Mouse (Mus musculus) testis, adult 2 months (tissue): ENCODE measurements at regions not wholly inside any gene's neighbourhood (a gene's known extent, or its start where the extent isn't known, plus 50 kb on each side); places are given as distances from the start of the nearest gene placed in this dataset.

Source experiments
- H3K27ac ChIP-seq: fragments of 200-500 bp; 2 replicates; pipeline ENCODE4 v1.5.1; 2012; ENCODE audit warnings: low read depth, low read length; ENCODE audit not compliant: control insufficient read depth, insufficient read depth
- H3K27me3 ChIP-seq: fragments of 200-500 bp; 2 replicates; pipeline ENCODE4 v1.6.1; 2012; ENCODE audit warnings: mild to moderate bottlenecking, low read length, moderate library complexity; ENCODE audit not compliant: control insufficient read depth, insufficient read depth
- H3K36me3 ChIP-seq: fragments of 200-500 bp; 2 replicates; pipeline ENCODE4 v1.6.1; 2012; ENCODE audit warnings: mild to moderate bottlenecking, low read length; ENCODE audit not compliant: control insufficient read depth, insufficient read depth
- H3K4me1 ChIP-seq: fragments of 200-500 bp; 2 replicates; pipeline ENCODE4 v1.6.1; 2012; ENCODE audit warnings: low read length; ENCODE audit not compliant: control insufficient read depth, insufficient read depth
- H3K4me3 ChIP-seq: fragments of 200-500 bp; 2 replicates; pipeline ENCODE4 v1.5.1; 2012; ENCODE audit warnings: low read depth, mild to moderate bottlenecking, low read length, moderate library complexity, mixed read lengths; ENCODE audit not compliant: control insufficient read depth
- CTCF ChIP-seq: fragments of 200-500 bp; IDR thresholded peaks from 2 replicates; pipeline ENCODE4 v1.5.1; 2012; ENCODE audit warnings: low read depth, mild to moderate bottlenecking, inconsistent platforms, low read length, moderate library complexity; ENCODE audit not compliant: control insufficient read depth, insufficient read depth, insufficient replicate concordance
- POLR2A ChIP-seq: fragments of 200-500 bp; IDR thresholded peaks from 2 replicates; pipeline ENCODE4 v1.6.1; 2012; ENCODE audit warnings: low read depth, mild to moderate bottlenecking, inconsistent platforms, low read length, moderate library complexity; ENCODE audit not compliant: control insufficient read depth

- Histone ChIP-seq H3K4me1 (no peaks in the 10 kb centered on the region), H3K4me3 (no peak overlapping the region), H3K27me3 (no peaks in the 10 kb centered on the region), H3K27ac (no peak overlapping the region), H3K36me3 (no peaks in the 10 kb centered on the region)
- TF ChIP-seq CTCF: no peak
- TF ChIP-seq POLR2A: no peak
Measured at GRCm38 (mm10) chr14:76902962-76903757, 133.4 kb upstream of the Ccdc122 start.

GRCm38 (mm10) chr14:76901490-76901889, 135.1 kb upstream of the Ccdc122 start:
- Histone ChIP-seq H3K36me3 (no peaks in the 10 kb centered on the region), H3K27ac (no peak overlapping the region), H3K27me3 (no peaks in the 10 kb centered on the region), H3K4me1 (no peaks in the 10 kb centered on the region), H3K4me3 (no peak overlapping the region)
- TF ChIP-seq POLR2A (no peak), CTCF (no peak)

- no peak for TF ChIP-seq CTCF
- no peak for TF ChIP-seq POLR2A
- H3K36me3 ChIP-seq: no peaks in the 10 kb centered on the region
- no peak overlapping the region for H3K27ac ChIP-seq
- no peak overlapping the region for H3K4me3 ChIP-seq
- H3K4me1 ChIP-seq: no peaks in the 10 kb centered on the region
- no peaks in the 10 kb centered on the region for H3K27me3 ChIP-seq
Measured at GRCm38 (mm10) chr14:76899331-76899730, 137.2 kb upstream of the Ccdc122 start.

GRCm38 (mm10) chr14:76887708-76888107, 148.9 kb upstream of the Ccdc122 start:
- Histone ChIP-seq H3K36me3 (no peaks in the 10 kb centered on the region), H3K4me1 (peaks cover 1% of the 10 kb centered on the region; the same call in 1 of the 2 replicates), H3K27me3 (no peaks in the 10 kb centered on the region), H3K4me3 (no peak overlapping the region), H3K27ac (no peak overlapping the region)
- no peak for TF ChIP-seq POLR2A
- no peak for TF ChIP-seq CTCF

DNA sequence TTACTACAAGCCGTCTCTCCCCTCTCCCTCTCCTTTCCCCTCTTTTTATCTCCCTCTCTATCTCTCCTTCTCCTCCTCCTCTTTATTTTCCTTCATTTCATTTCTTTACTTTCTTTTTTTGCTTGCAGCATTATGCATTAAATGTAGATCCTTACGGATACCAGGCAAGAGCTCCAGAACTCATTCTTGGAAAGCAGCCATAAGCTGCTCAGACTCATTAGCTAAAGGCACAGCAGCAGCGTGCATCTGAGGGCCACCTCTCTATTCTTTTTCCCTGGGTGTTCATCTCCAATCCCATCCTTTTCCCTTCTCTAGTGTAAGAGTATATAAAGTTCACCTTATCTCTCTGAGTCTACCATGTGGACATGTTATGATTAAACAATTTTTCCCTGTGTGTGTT, 149.4 kb upstream of the Ccdc122 start:
- H3K27me3 ChIP-seq: no peaks in the 10 kb centered on the region
- no peak overlapping the region for H3K27ac ChIP-seq
- H3K36me3 ChIP-seq: no peaks in the 10 kb centered on the region
- TF ChIP-seq CTCF (no peak), POLR2A (no peak)
- no peak overlapping the region for H3K4me3 ChIP-seq
- H3K4me1 ChIP-seq: peaks cover 3% of the 10 kb centered on the region; the same call in 1 of the 2 replicates

DNA sequence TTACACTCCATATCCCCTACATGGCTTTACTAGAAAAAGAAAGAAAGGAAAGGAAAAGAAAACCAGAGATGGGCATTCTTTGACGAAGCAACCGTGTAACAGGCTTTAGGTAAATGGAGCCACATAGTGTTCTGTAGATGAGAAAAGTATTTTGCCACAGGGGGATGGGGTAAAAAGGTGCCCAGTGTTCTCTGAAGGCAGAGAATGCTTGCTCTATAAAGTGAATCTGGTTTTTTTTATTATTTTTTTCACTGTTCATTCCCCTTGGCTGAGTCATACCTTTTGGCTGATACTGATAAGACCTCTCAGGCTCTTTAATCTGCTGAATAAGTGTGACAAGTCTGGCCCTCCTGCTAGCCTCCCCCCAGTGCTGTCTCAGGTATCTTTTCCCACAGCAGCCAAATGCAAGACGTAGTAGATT, 153.3 kb upstream of the Ccdc122 start:
- no peak for TF ChIP-seq CTCF
- TF ChIP-seq POLR2A: no peak
- no peaks in the 10 kb centered on the region for H3K27me3 ChIP-seq
- peaks cover 3% of the 10 kb centered on the region; the same call in 1 of the 2 replicates for H3K4me1 ChIP-seq
- H3K4me3 ChIP-seq: no peak overlapping the region
- H3K27ac ChIP-seq: no peak overlapping the region
- no peaks in the 10 kb centered on the region for H3K36me3 ChIP-seq

- no peaks in the 10 kb centered on the region for H3K27me3 ChIP-seq
- peaks cover 3% of the 10 kb centered on the region; the same call in 1 of the 2 replicates for H3K4me1 ChIP-seq
- H3K27ac ChIP-seq: no peak overlapping the region
- H3K4me3 ChIP-seq: no peak overlapping the region
- no peak for TF ChIP-seq POLR2A
- H3K36me3 ChIP-seq: no peaks in the 10 kb centered on the region
Measured at GRCm38 (mm10) chr14:76882711-76883171, 153.8 kb upstream of the Ccdc122 start.
